Mouse (Mus musculus) heart, adult 2 months (tissue): ENCODE measurements around the gene Lefty1. TPM values are rescaled to one million over a fixed set of nuclear protein-coding genes. Genes with fewer than 3 reads are reported as not detected.

Experiments used
- DNase-seq, 2 experiments: peaks; one replicate each; pipeline ENCODE4 v3.0.0; 2021
- H3K27ac ChIP-seq: fragments of 200-600 bp; 2 replicates; pipeline ENCODE4 v1.8.1; 2022
- H3K27me3 ChIP-seq: fragments of 200-500 bp; 2 replicates; pipeline ENCODE4 v1.6.1; 2012; ENCODE audit warnings: mild to moderate bottlenecking, low read length, inconsistent platforms, mixed read lengths; ENCODE audit not compliant: control insufficient read depth, insufficient read depth
- H3K36me3 ChIP-seq: fragments of 200-500 bp; 2 replicates; pipeline ENCODE4 v1.6.1; 2012; ENCODE audit warnings: low read length, inconsistent platforms; ENCODE audit not compliant: control insufficient read depth, insufficient read depth
- H3K4me1 ChIP-seq: fragments of 200-500 bp; 2 replicates; pipeline ENCODE4 v1.6.1; 2011; ENCODE audit warnings: low read length; ENCODE audit not compliant: control insufficient read depth, insufficient read depth
- H3K4me3 ChIP-seq: fragments of 200-600 bp; 2 replicates; pipeline ENCODE4 v1.8.1; 2022
- H3K79me2 ChIP-seq: fragments of 200-500 bp; replicated peaks from 2 replicates; pipeline ENCODE4 v1.6.1; 2012; ENCODE audit warnings: mild to moderate bottlenecking, inconsistent platforms, low read length, moderate library complexity, mixed read lengths; ENCODE audit not compliant: control insufficient read depth, insufficient read depth
- H3K9ac ChIP-seq: fragments of 200-500 bp; 2 replicates; pipeline ENCODE4 v1.6.1; 2012; ENCODE audit warnings: low read depth, mild to moderate bottlenecking, control low read depth, inconsistent platforms, low read length, mixed read lengths
- CTCF ChIP-seq: fragments of 200-600 bp; IDR thresholded peaks from 2 replicates; pipeline ENCODE4 v1.8.1; 2022; ENCODE audit warnings: antibody characterized with exemption, mild to moderate bottlenecking, moderate library complexity
- EP300 ChIP-seq: fragments of 200-500 bp; IDR thresholded peaks from 2 replicates; pipeline ENCODE4 v1.6.1; 2011; ENCODE audit warnings: low read depth, low read length, control low read depth; ENCODE audit not compliant: insufficient read depth
- POLR2A ChIP-seq: fragments of 200-500 bp; IDR thresholded peaks from 2 replicates; pipeline ENCODE4 v1.6.1; 2011; ENCODE audit warnings: mild to moderate bottlenecking, low read depth, low read length, control low read depth; ENCODE audit not compliant: insufficient read depth
- WGBS: fragments of 180-500 bp; shearing (Covaris S2); methylation state at CpG from one replicate; pipeline ENCODE4 v1.1.7; 2018; 5-methylcytosine and 5-hydroxymethylcytosine counted together
- intact Hi-C: fragments of 180-260 bp; cut with DNase I; formaldehyde crosslinking; loops from one replicate; pipeline ENCODE4 v1.15.1; 2025
- polyA plus RNA-seq: library from polyadenylated mRNA; depleted of rRNA; stranded (reverse); fragments of >200 nt; gene quantifications from 2 replicates; pipeline ENCODE4 v1.2.3, GENCODE M21; 2012
- total RNA-seq, 2 experiments: library from RNA; stranded (reverse); gene quantifications; 2 replicates each; pipeline ENCODE4 v1.2.3; 2021

Gene Lefty1
- total and polyA plus RNA-seq, 3 experiments: 0.41 to 3.0 (median 0.57) TPM

DNA sequence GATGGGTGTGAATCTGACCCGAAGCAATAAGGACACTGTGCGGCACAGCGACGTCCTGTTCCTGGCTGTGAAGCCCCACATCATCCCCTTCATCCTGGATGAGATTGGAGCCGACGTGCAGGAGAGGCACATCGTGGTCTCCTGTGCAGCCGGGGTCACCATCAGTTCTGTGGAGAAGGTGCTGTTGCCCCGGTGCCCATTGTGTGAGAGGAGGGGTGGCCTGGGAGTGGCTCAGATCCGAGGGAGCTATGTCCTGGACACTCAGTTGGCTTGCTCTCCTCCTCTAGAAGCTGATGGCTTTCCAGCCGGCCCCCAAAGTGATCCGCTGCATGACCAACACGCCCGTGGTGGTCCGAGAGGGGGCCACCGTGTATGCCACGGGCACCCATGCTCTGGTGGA lies 28.9 kb upstream of the Lefty1 start:
- Histone ChIP-seq H3K4me3 (no peak overlapping the region), H3K4me1 (peaks cover 3% of the 10 kb centered on the region), H3K27me3 (no peaks in the 10 kb centered on the region), H3K79me2 (no peaks in the 10 kb centered on the region), H3K9ac (no peak overlapping the region), H3K27ac (no peak overlapping the region), H3K36me3 (no peaks in the 10 kb centered on the region)
- TF ChIP-seq CTCF (no peak), EP300 (no peak), POLR2A (no peak)
- DNase-seq: no peak
- intact Hi-C loops: loop anchor here (2.0 to 10.0 kb wide), 2 partner anchors 37 to 139 kb away; partner anchors contain the start of gene Tmem63a
- WGBS: 91% methylated on average over 17 of the region's 17 CpGs

DNA sequence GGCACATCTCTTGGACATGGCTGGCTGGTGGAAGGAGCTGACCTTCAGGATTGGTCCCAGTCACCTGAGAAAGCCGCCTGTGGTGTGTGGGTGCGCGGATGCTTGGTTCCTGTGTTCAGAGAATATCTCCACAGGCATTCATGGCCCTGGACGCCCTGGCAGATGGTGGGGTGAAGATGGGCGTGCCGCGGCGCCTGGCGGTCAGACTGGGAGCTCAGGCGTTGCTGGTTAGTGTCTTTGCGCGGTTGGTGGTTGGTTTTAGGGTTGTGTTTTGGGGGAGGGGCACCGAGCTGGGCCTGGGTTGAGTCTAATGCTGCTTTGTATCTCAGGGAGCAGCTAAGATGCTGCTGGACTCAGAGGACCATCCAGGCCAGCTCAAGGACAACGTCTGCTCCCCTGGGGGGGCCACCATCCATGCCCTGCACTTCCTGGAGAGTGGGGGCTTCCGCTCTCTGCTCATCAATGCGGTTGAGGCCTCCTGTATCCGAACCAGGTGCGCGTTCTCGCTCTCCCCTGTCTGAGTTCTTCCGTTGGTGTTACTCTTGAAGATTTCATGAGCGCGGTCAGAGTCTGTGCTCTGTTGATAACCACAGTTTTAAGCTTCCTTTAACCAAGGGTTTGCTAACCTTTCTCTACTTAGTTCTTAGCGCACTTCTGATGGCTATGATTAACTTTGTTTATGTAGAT lies 28.2 kb upstream of the Lefty1 start:
- H3K36me3 ChIP-seq: no peaks in the 10 kb centered on the region
- H3K4me1 ChIP-seq: peaks cover 3% of the 10 kb centered on the region
- DNase-seq: no peak
- intact Hi-C loops: loop anchor here (10.0 kb wide), 1 partner anchor 138 kb away; no protein-coding TSS in a partner anchor
- no peak overlapping the region for H3K4me3 ChIP-seq
- H3K27ac ChIP-seq: no peak overlapping the region
- no peak overlapping the region for H3K9ac ChIP-seq
- WGBS: 93% methylated on average over 24 of the region's 24 CpGs
- no peak for TF ChIP-seq CTCF
- TF ChIP-seq EP300: no peak
- no peak for TF ChIP-seq POLR2A
- H3K79me2 ChIP-seq: no peaks in the 10 kb centered on the region
- no peaks in the 10 kb centered on the region for H3K27me3 ChIP-seq

DNA sequence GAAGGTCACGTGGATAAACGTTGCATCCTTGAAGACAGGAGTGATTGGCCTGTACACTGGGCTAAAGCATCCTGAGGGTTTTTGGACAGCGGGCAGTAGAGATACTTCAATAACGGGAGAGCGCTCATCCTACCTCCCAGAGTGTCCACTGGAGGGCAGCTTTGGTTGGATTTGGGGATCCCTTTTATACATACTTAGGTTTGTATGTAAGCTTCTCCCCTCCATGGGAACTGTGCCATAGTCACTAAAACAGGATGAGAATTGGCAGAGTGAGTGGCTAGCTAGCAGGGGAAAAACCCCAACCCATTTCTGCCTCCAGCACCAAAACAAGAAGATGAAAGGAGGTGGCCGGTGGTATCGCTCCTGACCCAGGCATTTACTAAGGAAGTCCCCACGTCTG lies 23.7 kb upstream of the Lefty1 start:
- H3K36me3 ChIP-seq: no peaks in the 10 kb centered on the region
- H3K27me3 ChIP-seq: no peaks in the 10 kb centered on the region
- H3K9ac ChIP-seq: no peak overlapping the region
- TF ChIP-seq EP300 (no peak), CTCF (peak; percentile 51), POLR2A (no peak)
- WGBS: 29% methylated on average over 8 of the region's 8 CpGs
- H3K4me1 ChIP-seq: no peaks in the 10 kb centered on the region
- H3K79me2 ChIP-seq: no peaks in the 10 kb centered on the region
- intact Hi-C loops: no loop called here
- H3K27ac ChIP-seq: no peak overlapping the region
- no peak overlapping the region for H3K4me3 ChIP-seq
- no peak for DNase-seq

DNA sequence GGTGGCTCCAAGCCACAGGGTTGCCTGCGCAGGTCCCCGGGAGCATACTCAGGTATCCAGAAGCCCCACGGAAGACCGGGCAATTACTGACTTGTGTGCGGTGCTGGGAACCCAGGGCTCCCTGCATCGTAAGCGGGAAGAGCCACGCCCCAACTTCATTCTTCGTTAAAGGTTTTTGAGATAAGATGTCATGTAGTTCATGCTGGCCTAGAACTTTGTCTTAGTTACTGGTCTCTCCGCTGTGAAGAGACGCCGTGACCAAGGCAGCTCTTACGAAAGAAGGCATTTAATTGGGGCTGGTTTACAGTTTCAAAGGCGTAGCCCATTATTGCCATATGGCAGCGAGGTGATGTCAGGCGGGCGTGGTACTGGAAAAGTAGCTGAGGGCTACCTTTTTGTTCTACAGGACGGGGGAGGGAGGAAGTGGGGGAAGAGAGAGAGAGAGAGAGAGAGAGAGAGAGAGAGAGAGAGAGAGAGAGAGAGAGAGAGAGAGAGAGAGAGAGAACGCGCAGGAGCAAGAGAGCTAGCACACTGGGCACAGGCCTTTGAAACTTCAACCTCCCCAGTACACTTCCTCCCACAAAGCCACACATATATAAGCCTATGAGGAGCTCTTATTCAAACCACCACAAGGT lies 23.1 kb upstream of the Lefty1 start:
- no peaks in the 10 kb centered on the region for H3K4me1 ChIP-seq
- no peak for TF ChIP-seq POLR2A
- TF ChIP-seq EP300: no peak
- TF ChIP-seq CTCF: no peak
- no peaks in the 10 kb centered on the region for H3K27me3 ChIP-seq
- H3K4me3 ChIP-seq: no peak overlapping the region
- intact Hi-C loops: no loop called here
- no peak overlapping the region for H3K9ac ChIP-seq
- H3K79me2 ChIP-seq: no peaks in the 10 kb centered on the region
- DNase-seq: no peak
- no peak overlapping the region for H3K27ac ChIP-seq
- H3K36me3 ChIP-seq: no peaks in the 10 kb centered on the region
- 51% methylated on average over 20 of the region's 20 CpGs for WGBS

DNA sequence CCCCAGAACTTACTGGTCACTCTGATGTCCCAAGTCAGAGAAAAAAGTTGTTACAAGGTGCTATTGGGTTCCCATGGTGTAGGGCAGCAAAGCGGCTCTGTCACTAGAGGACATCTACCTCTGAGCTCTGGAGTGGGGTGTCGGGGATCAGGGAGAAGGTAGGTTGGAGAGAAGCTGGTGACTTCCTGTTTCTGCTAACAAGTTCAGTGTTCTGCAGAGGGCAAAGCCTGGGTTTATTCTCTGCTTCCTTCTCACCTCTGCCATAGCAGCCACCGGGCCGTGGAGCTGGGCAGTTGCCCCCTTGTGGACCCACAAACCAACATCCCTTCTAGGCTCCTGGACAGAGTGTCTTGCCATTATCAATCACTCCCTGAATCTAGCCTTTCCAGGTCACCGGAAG lies 22.0 kb upstream of the Lefty1 start:
- TF ChIP-seq CTCF: no peak
- TF ChIP-seq EP300: no peak
- no peak for TF ChIP-seq POLR2A
- no peaks in the 10 kb centered on the region for H3K36me3 ChIP-seq
- H3K4me1 ChIP-seq: no peaks in the 10 kb centered on the region
- intact Hi-C loops: no loop called here
- H3K79me2 ChIP-seq: no peaks in the 10 kb centered on the region
- 84% methylated on average over 5 of the region's 5 CpGs for WGBS
- H3K4me3 ChIP-seq: no peak overlapping the region
- no peak for DNase-seq
- no peak overlapping the region for H3K27ac ChIP-seq
- no peak overlapping the region for H3K9ac ChIP-seq
- H3K27me3 ChIP-seq: no peaks in the 10 kb centered on the region

DNA sequence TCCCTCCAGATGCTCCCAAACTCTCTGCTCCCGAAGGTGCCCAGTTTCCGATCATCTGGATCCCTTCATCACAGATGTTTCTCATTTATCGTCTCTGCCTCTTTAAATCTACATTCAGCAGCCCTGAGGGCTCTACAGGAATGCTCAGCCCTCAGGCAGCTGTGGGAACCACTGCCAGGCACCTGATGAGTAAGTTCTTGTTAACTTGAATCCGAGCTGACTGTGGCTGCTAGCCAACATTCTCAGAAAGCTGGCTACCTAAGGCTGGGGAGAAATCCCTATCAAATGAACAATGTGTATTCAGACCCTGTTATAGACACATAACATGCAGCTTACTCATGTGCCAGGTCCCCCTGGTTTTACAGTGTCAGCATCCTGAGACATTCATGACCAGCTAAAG lies 21.0 kb upstream of the Lefty1 start:
- Histone ChIP-seq H3K4me1 (no peaks in the 10 kb centered on the region), H3K27ac (no peak overlapping the region), H3K79me2 (no peaks in the 10 kb centered on the region), H3K9ac (no peak overlapping the region), H3K27me3 (no peaks in the 10 kb centered on the region), H3K4me3 (no peak overlapping the region), H3K36me3 (no peaks in the 10 kb centered on the region)
- 41% methylated on average over 4 of the region's 4 CpGs for WGBS
- intact Hi-C loops: no loop called here
- no peak for DNase-seq
- TF ChIP-seq EP300: no peak
